ENCODE assay signal across 8 mouse cellular contexts in the genomic region with DNA sequence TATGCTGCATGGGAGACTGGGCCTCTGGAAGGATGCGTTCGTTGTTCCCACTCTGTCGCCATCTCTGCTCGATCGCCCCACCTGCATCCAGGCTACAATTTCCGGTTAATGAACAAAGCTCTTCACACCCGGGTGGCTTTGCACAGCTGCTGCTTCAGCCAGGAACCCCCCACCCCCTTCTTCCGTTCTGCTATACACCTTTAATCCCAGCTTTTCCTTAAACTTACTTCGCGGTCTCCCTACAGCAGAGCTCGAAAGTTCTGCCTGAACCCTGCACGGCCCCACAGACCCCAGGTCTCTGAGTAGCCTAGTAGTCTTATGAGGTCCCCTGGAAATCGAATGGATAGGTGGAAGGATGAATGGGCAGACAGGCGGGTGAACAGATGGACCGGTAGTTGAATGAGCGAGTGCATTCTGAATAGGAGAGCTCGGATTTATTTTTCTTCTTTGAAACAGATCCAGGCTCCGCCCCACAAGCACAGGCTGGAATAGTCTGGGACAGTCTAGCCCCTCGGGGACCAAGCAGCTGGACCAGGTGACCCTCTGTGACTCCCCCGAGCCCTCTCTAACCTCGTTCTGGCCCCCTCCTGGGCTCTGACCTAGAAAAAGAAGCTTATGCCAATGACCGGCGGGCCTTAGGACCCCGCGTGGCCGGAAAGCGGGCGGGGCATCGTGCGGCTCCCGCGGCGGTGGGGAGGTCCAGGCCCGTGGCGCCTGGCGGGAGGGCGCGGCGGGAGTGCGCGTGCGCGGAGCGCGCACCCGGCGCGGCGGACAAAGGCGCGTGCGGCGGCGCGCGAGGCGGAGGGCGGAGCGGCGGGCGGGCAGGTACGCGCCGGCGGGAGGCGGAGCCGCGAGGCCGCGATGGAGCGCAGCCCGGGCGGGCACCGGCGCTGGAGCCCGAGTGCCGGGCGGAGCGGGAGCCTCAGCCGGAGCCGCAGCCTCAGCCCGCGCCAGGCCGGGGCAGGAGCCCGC. TPM values are rescaled to one million over a fixed set of nuclear protein-coding genes. Genes with fewer than 3 reads are reported as not detected.
A peak's percentile ranks its signal among the peaks of the same experiment; 100 is the strongest.
DNase-seq lines count a peak whose midpoint lies in the region; ATAC-seq and TF ChIP-seq lines count a peak whose summit lies in the region.

A gene (plus strand): TSS at position 908 of the 972 bp plus-strand sequence.

- H3K9ac ChIP-seq in embryonic facial prominence, embryonic 15.5 days: peak within 1 kb of the TSS; percentile 93
- peak within 1 kb of the TSS; percentile 98 for H3K9ac ChIP-seq in limb, embryonic 12.5 days (replicated peaks)
- H3K9ac ChIP-seq in midbrain, embryonic 14.5 days (replicated peaks; ENCODE audit: low read length): peak within 1 kb of the TSS; percentile 100

- ATAC-seq in embryonic facial prominence, embryonic 15.5 days (ENCODE audit: insufficient number of reproducible peaks, low FRiP score, low TSS enrichment, low read depth): peak; percentile 93
- peak; percentile 88 for ATAC-seq in limb, embryonic 12.5 days (ENCODE audit: insufficient number of reproducible peaks, insufficient read depth, low FRiP score, low TSS enrichment, low read depth)
- ATAC-seq in midbrain, embryonic 14.5 days (ENCODE audit: low FRiP score, low TSS enrichment): peak; percentile 90

- 0 out of 2 replicates have a peak, but pooled peaks cover 9% of the 10 kb centered on the region for H3K36me3 ChIP-seq in embryonic facial prominence, embryonic 15.5 days
- H3K36me3 ChIP-seq in limb, embryonic 12.5 days: peaks cover 26% of the 10 kb centered on the region
- H3K36me3 ChIP-seq in midbrain, embryonic 14.5 days (ENCODE audit: control insufficient read depth, insufficient read depth, low read length): peaks cover 28% of the 10 kb centered on the region

- under 1% methylated on average over 47 of the region's 85 CpGs for WGBS in embryonic facial prominence, embryonic 15.5 days
- WGBS in limb, embryonic 12.5 days: under 1% methylated on average over 58 of the region's 85 CpGs
- under 1% methylated on average over 85 of the region's 85 CpGs for WGBS in midbrain, embryonic 14.5 days

- no peaks in the 10 kb centered on the region for H3K27me3 ChIP-seq in embryonic facial prominence, embryonic 15.5 days
- no peaks in the 10 kb centered on the region for H3K27me3 ChIP-seq in limb, embryonic 12.5 days
- no peaks in the 10 kb centered on the region for H3K27me3 ChIP-seq in midbrain, embryonic 14.5 days (ENCODE audit: control insufficient read depth, insufficient read depth, low read length)

- no peaks in the 10 kb centered on the region for H3K9me3 ChIP-seq in embryonic facial prominence, embryonic 15.5 days (replicated peaks)
- no peaks in the 10 kb centered on the region for H3K9me3 ChIP-seq in limb, embryonic 12.5 days
- H3K9me3 ChIP-seq in midbrain, embryonic 14.5 days (ENCODE audit: control insufficient read depth, low read length): no peaks in the 10 kb centered on the region

- peak; percentile 78 for DNase-seq in 416B (ENCODE audit: low read depth)
- peak; percentile 92 for DNase-seq in heart, adult 8-10 months (ENCODE audit: low spot score)
- DNase-seq in kidney, adult 8-10 months: peak; percentile 92
- DNase-seq in midbrain, embryonic 14.5 days: peak; percentile 97
- DNase-seq in spleen, adult 12 weeks (ENCODE audit: low spot score): peak; percentile 73

- peak within 1 kb of the TSS; percentile 92 for H3K4me2 ChIP-seq in embryonic facial prominence, embryonic 15.5 days (replicated peaks)
- H3K4me2 ChIP-seq in limb, embryonic 12.5 days: peak within 1 kb of the TSS; percentile 89
- H3K4me2 ChIP-seq in midbrain, embryonic 14.5 days (ENCODE audit: low read length): peak within 1 kb of the TSS; percentile 87

- no peak for TF ChIP-seq POLR2A in bone marrow macrophage, adult 2 months (IDR thresholded peaks at IDR 0.05; ENCODE audit: borderline replicate concordance, low read depth, low read length)

- no peak within 1 kb of the TSS for H3K27ac ChIP-seq in bone marrow macrophage, adult 2 months (ENCODE audit: insufficient read depth, low read depth, low read length)
- peak within 1 kb of the TSS; percentile 91 for H3K27ac ChIP-seq in embryonic facial prominence, embryonic 15.5 days (replicated peaks)
- peak within 1 kb of the TSS; percentile 97 for H3K27ac ChIP-seq in limb, embryonic 12.5 days
- H3K27ac ChIP-seq in midbrain, embryonic 14.5 days (replicated peaks; ENCODE audit: low read depth, low read length): peak within 1 kb of the TSS; percentile 98

- H3K4me3 ChIP-seq in bone marrow macrophage, adult 2 months (ENCODE audit: insufficient read depth, low read length): peak within 1 kb of the TSS; percentile 81
- H3K4me3 ChIP-seq in embryonic facial prominence, embryonic 15.5 days (replicated peaks): peak within 1 kb of the TSS; percentile 90
- H3K4me3 ChIP-seq in limb, embryonic 12.5 days (replicated peaks): peak within 1 kb of the TSS; percentile 98
- H3K4me3 ChIP-seq in midbrain, embryonic 14.5 days (replicated peaks; ENCODE audit: low read depth, low read length): peak within 1 kb of the TSS; percentile 100

- 0 out of 2 replicates have a peak, but pooled peaks cover 3% of the 10 kb centered on the region for H3K4me1 ChIP-seq in bone marrow macrophage, adult 2 months (ENCODE audit: control insufficient read depth, insufficient read depth, low read length)
- H3K4me1 ChIP-seq in embryonic facial prominence, embryonic 15.5 days: peaks cover 47% of the 10 kb centered on the region
- peaks cover 48% of the 10 kb centered on the region for H3K4me1 ChIP-seq in limb, embryonic 12.5 days (replicated peaks)
- peaks cover 29% of the 10 kb centered on the region for H3K4me1 ChIP-seq in midbrain, embryonic 14.5 days (ENCODE audit: control insufficient read depth, insufficient read depth, low read length)

- TF ChIP-seq CTCF in bone marrow macrophage, adult 2 months (IDR thresholded peaks at IDR 0.05; ENCODE audit: low read depth, low read length): no peak

RNA-seq across cellular contexts. Expression of the gene that starts here (rescaled TPM):
- 4.8 and 6.3 TPM in 2 replicates for polyA plus RNA-seq in bone marrow macrophage, adult 2 months (2012; ENCODE audit: insufficient read depth, insufficient read length, missing spikeins)
- 36.0 and 40.1 TPM in 2 replicates for polyA plus RNA-seq in embryonic facial prominence, embryonic 15.5 days (2015; fragmentation: Nextera tagmentation; extraction: Ambion mirVana)
- total RNA-seq in heart, adult 8-10 months (2022): 10 to 100 TPM; 73.6 to 99.4 (median 84.5) TPM
- polyA plus RNA-seq in limb, embryonic 12.5 days (2016; fragmentation: Nextera tagmentation; extraction: Ambion mirVana): 120 TPM in 2 replicates
- polyA plus RNA-seq in midbrain, embryonic 14.5 days (2014; fragmentation: Nextera tagmentation; extraction: Ambion mirVana): 391 and 401 TPM in 2 replicates
